Mouse (Mus musculus) cerebellum, adult 8-10 months (tissue): ENCODE measurements around the gene Eif4g1.

Source experiments
- DNase-seq: peaks from one replicate; pipeline ENCODE4 v3.0.0; 2022

The Eif4g1 gene

GRCm38 (mm10) chr16:20706407-20707055, 38.4 kb downstream of the Eif4g1 start:
- peak; percentile 30 for DNase-seq

GRCm38 (mm10) chr16:20708220-20708938, 40.3 kb downstream of the Eif4g1 start:
- DNase-seq: no peak

GRCm38 (mm10) chr16:20708939-20709734, 41.0 kb downstream of the Eif4g1 start:
- peak; percentile 36 for DNase-seq

- no peak for DNase-seq
Observed at GRCm38 (mm10) chr16:20710370-20710769, 42.3 kb downstream of the Eif4g1 start.

- DNase-seq: no peak
Observed at GRCm38 (mm10) chr16:20710810-20711209, 42.7 kb downstream of the Eif4g1 start.

GRCm38 (mm10) chr16:20712190-20712589, 44.1 kb downstream of the Eif4g1 start:
- no peak for DNase-seq

- DNase-seq: no peak
Observed at GRCm38 (mm10) chr16:20712889-20713288, 44.8 kb downstream of the Eif4g1 start.

- peak; percentile 34 for DNase-seq
Observed at GRCm38 (mm10) chr16:20714307-20715080, 46.4 kb downstream of the Eif4g1 start.

GRCm38 (mm10) chr16:20715161-20715560, 47.0 kb downstream of the Eif4g1 start:
- DNase-seq: peak; percentile 30

- DNase-seq: peak; percentile 44
Observed at GRCm38 (mm10) chr16:20715566-20715965, 47.5 kb downstream of the Eif4g1 start.

- peak; percentile 76 for DNase-seq
Observed at GRCm38 (mm10) chr16:20715976-20716840, 48.1 kb downstream of the Eif4g1 start.

- no peak for DNase-seq
Observed at GRCm38 (mm10) chr16:20716841-20717180, 48.7 kb downstream of the Eif4g1 start.

GRCm38 (mm10) chr16:20717181-20717977, 49.3 kb downstream of the Eif4g1 start, which contains the start of the genes Polr2h and Clcn2:
Gene Polr2h, plus strand, starts transcription at chr16:20717665.
Gene Clcn2, minus strand, starts transcription at chr16:20717746.
- peak; percentile 96 for DNase-seq

GRCm38 (mm10) chr16:20717978-20718670, 50.0 kb downstream of the Eif4g1 start:
- no peak for DNase-seq

- no peak for DNase-seq
Observed at GRCm38 (mm10) chr16:20721808-20722207, 53.7 kb downstream of the Eif4g1 start.

- DNase-seq: no peak
Observed at GRCm38 (mm10) chr16:20722736-20723135, 54.6 kb downstream of the Eif4g1 start.

- no peak for DNase-seq
Observed at GRCm38 (mm10) chr16:20723247-20723646, 55.1 kb downstream of the Eif4g1 start.

GRCm38 (mm10) chr16:20724338-20724748, 56.2 kb downstream of the Eif4g1 start:
- DNase-seq: peak; percentile 4

GRCm38 (mm10) chr16:20725321-20725720, 57.2 kb downstream of the Eif4g1 start:
- no peak for DNase-seq

GRCm38 (mm10) chr16:20725750-20726149, 57.6 kb downstream of the Eif4g1 start:
- DNase-seq: no peak
